Mouse (Mus musculus): ENCODE data around the gene Olfr556. TPM values are rescaled to one million over a fixed set of nuclear protein-coding genes. Genes with fewer than 3 reads are reported as not detected.

The Olfr556 gene
- under 1 TPM in 1 of 2 experiments, not detected in 1; 0.07 TPM for polyA plus RNA-seq (2017; shearing (Covaris generic))

DNA sequence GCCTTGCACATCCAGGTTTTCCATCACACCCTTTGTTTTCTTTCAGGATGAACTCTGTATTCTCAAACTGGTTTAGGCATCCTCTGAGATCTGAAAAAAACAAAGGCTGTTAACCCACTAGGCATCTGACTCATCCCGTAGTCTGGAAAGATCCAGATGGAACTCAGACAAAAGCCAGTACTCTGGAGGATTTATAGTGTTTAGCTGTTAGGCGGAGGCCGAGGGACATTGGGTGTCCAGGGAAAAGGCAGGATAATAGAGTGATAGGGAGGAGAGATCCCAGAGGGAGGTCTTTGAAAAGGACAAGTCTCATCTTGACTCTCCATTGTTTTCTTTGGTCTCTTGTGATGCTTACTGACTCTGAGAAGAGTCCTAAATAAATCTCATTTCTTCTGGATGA, at the start of gene Olfr556:
TSS of gene Olfr556 (plus strand) at position 301 of the 400 bp plus-strand sequence.

DNA sequence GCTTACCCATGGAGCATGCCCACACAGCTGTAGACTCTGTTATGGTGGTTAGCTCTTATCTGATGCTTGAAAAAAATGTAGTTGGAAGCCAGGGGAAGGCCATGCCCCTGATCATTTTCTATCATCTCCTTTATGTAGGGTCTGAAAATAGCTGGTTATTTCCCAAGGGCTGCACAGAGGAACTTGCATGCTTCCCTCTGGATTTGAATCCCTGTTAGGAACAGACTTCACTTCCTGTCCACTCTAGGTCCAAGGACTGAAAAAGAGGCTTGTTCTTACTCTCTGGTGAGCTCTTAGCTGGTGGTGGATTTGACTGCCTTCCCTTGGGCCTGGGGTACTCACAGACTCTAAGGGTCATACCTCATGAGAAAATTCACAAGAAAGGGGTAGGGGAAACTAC, 46.6 kb upstream of the Olfr556 start, which contains the start of gene Olfr553:
TSS of gene Olfr553 (minus strand) at position 101 of the 400 bp plus-strand sequence.

DNA sequence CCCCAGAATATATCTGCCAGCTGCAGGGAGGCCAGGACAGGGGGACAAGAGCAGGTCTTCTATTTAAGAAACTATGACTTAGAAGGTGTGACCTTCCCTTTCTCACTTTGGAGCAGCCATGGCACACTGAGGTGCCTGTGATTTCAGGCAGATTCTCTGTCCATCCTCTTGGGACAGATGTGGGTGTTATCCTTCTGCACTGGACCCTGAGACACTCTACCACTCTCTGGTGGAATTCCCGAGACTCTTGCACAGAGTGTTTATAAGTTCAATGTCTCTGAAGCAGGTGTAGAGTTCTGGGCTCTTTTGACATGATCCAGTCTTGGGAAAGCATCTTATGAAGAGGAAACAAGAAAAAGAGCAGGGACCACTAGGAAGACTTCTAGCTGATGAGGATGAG, 26.6 kb upstream of the Olfr556 start, which contains the start of gene Olfr554:
TSS of gene Olfr554 (plus strand) at position 301 of the 400 bp plus-strand sequence.

DNA sequence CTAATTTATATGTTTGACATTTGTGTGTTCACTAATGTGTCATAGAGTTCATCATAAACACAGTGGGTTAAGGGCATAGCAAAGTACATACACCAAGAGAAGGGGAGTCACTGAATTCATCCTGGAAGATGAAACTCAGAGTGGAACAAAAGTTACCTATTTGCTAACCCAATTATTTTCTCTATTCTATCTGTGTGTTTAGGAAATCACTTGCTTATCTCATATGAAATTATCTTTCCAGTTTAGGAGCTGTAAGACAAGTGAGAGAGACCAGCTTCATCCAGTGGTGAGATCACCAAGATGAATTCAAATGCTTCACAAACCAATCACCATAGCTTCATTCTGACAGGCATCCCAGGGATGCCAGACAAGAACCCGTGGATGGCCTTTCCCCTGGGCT, 6.2 kb upstream of the Olfr556 start, which contains the start of gene Olfr555:
TSS of gene Olfr555 (plus strand) at position 301 of the 400 bp plus-strand sequence.

DNA sequence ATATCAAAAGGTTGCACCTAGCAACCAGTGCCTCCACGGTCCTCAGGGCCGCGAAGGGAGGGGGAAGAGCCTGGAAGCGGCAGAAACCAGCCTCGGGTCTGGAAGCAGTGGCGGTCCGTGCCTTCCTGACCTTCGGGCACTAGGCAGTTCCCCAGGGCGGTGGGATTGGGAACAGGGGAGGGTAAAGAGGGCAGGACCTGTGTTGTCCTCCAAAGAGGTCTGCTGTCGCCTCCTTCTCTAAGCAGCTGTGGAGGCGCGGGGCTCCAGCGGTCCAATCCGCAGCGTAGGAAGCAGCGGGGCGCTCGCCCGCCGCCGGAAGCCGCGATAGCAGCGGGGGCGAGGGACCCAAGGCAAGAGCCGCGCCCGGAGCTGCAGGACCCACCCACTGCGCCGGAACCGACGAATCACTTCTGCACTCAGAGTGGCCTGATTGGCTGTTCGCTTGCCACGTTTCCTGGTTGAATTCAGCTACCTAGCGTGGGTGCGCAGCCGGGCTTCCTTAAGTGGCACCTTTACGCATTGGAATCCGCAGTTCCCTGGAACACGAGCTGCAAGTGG, 22.3 kb downstream of the Olfr556 start, which contains the start of gene Trim68:
TSS of gene Trim68 (minus strand) at position 384 of the 558 bp plus-strand sequence.

DNA sequence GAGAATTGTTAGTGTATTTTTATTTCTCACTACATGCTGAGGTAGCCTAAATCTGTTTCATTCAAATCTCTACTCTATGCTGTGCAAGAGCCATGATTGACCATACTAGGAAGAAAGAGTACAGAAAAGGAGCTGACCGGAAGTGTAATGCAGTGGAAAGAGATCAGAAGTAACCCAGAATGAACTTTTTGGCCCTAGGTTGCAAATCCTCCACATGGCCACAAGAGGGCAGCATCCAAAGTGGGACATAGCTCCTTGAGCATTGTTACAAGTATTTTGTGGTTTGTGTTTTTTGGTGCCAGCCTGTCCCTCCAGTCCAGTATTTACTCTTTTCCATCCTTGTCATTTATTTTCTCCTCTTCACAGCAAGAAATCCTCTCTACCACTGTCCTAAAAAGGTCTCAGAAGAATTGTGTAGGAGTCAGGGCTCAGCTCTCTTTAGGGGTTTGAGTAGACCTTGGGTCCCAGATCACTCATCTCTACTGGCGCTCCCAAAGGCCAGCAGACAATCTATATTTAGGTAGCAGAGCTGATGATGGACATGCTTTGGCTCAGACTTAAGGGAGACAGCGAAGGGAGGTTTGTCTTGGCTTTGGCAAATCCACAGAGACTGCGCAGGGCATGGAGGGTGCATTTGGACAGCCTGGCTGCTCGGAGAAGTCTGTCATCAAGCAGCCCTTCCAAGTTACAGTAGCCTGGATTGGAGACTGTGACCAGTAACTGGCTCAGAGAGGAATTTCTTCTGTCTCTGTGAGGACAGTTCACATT, 30.8 kb downstream of the Olfr556 start, which contains the start of gene Olfr557:
TSS of gene Olfr557 (plus strand) at position 553 of the 768 bp plus-strand sequence.

DNA sequence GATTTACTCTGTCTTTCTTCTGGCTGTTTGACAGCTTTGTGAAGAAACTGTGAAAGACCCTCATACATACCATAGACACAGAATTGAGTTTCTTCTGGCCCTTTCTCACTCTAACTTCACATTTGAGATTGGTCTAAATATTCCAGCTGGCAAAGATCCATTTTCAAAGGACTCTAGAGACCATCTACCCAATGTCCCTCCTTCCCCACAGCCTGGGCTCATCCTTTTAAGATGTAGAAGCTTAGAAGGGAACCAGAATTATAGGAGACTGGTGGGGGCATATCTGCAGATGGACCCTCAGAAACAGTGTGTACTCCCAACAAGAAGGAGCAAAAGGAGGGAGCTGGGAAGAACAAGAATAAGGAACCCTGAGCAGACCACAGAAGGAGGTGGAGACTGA, 37.2 kb downstream of the Olfr556 start, which contains the start of gene Olfr558:
TSS of gene Olfr558 (plus strand) at position 301 of the 400 bp plus-strand sequence.

DNA sequence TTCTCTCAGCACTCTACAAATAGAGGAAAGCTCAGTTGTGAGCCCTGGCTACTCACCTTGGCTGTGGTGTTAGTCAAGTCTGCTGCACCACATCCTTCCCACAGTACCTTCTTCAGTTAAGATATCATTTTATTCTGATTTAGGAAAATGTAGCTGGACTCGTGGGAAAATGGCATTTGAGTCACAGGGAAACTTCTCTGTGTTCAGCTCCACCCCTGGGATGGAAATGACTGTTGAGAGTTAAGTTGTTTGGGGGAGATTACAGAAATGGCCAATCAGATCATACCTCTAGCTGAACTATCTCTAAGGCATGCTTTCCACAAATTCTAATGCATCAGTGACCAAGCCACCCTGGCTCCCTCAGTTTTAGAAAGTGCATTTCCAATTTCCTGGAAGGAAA, 54.3 kb downstream of the Olfr556 start, which contains the start of gene Olfr33:
TSS of gene Olfr33 (minus strand) at position 101 of the 400 bp plus-strand sequence.

Other genes with a start within 250 kb of the Olfr556 start
- gene Rrm1, start 223.2 kb upstream of the Olfr556 start, polyA plus RNA-seq (2017; shearing (Covaris generic)), result 10 to 100 TPM; 51.7 to 53.1 TPM
- gene Olfr543, start 183.2 kb upstream of the Olfr556 start, polyA plus RNA-seq (2017; shearing (Covaris generic)), result under 1 TPM in 1 of 2 experiments, not detected in 1; 0.12 TPM
- gene Olfr544, start 176.6 kb upstream of the Olfr556 start, polyA plus RNA-seq (2017; shearing (Covaris generic)), result under 1 TPM in 1 of 2 experiments, not detected in 1; 0.84 TPM
- gene Olfr545, start 165.3 kb upstream of the Olfr556 start, polyA plus RNA-seq (2017; shearing (Covaris generic)), result under 1 TPM in 1 of 2 experiments, not detected in 1; 0.41 TPM
- not detected for gene Olfr547, start 130.2 kb upstream of the Olfr556 start, polyA plus RNA-seq (2017; shearing (Covaris generic))
- not detected for gene Olfr548-ps1, start 124.0 kb upstream of the Olfr556 start, polyA plus RNA-seq (2017; shearing (Covaris generic))
- gene Olfr549, start 115.0 kb upstream of the Olfr556 start, polyA plus RNA-seq (2017; shearing (Covaris generic)), result not detected
- 100 to 1,000 TPM in 1 of 2 experiments, 10 to 100 TPM in 1; 88.3 to 105 TPM for gene Trim21, start 99.4 kb upstream of the Olfr556 start, polyA plus RNA-seq (2017; shearing (Covaris generic))
- gene Olfr550, start 93.5 kb upstream of the Olfr556 start, polyA plus RNA-seq (2017; shearing (Covaris generic)), result not detected
- gene Olfr551, start 73.0 kb upstream of the Olfr556 start, polyA plus RNA-seq (2017; shearing (Covaris generic)), result not detected
- gene Olfr552, start 67.1 kb upstream of the Olfr556 start, polyA plus RNA-seq (2017; shearing (Covaris generic)), result under 1 TPM in 1 of 2 experiments, not detected in 1; 0.04 TPM
- gene Olfr553, start 46.7 kb upstream of the Olfr556 start, polyA plus RNA-seq (2017; shearing (Covaris generic)), result under 1 TPM in 1 of 2 experiments, not detected in 1; 0.41 TPM
- gene Olfr554, start 26.5 kb upstream of the Olfr556 start, polyA plus RNA-seq (2017; shearing (Covaris generic)), result under 1 TPM in 1 of 2 experiments, not detected in 1; 0.45 TPM
- not detected for gene Olfr555, start 6.1 kb upstream of the Olfr556 start, polyA plus RNA-seq (2017; shearing (Covaris generic))
- 1 to 10 TPM; 8.6 to 9.5 TPM for gene Trim68, start 22.4 kb downstream of the Olfr556 start, polyA plus RNA-seq (2017; shearing (Covaris generic))
- gene Olfr557, start 31.0 kb downstream of the Olfr556 start, polyA plus RNA-seq (2017; shearing (Covaris generic)), result not detected
- not detected for gene Olfr558, start 37.3 kb downstream of the Olfr556 start, polyA plus RNA-seq (2017; shearing (Covaris generic))
- gene Olfr33, start 54.2 kb downstream of the Olfr556 start, polyA plus RNA-seq (2017; shearing (Covaris generic)), result not detected
- not detected for gene Olfr559, start 62.6 kb downstream of the Olfr556 start, polyA plus RNA-seq (2017; shearing (Covaris generic))
- gene Olfr560, start 94.5 kb downstream of the Olfr556 start, polyA plus RNA-seq (2017; shearing (Covaris generic)), result not detected
- gene Olfr78, start 94.6 kb downstream of the Olfr556 start, polyA plus RNA-seq (2017; shearing (Covaris generic)), result under 1 TPM in 1 of 2 experiments, not detected in 1; 0.14 TPM
- not detected for gene Olfr561, start 106.3 kb downstream of the Olfr556 start, polyA plus RNA-seq (2017; shearing (Covaris generic))
- not detected for gene Olfr564, start 138.6 kb downstream of the Olfr556 start, polyA plus RNA-seq (2017; shearing (Covaris generic))
- not detected for gene Olfr566, start 193.9 kb downstream of the Olfr556 start, polyA plus RNA-seq (2017; shearing (Covaris generic))
- under 1 TPM in 1 of 2 experiments, not detected in 1; 0.29 TPM for gene Olfr568, start 212.2 kb downstream of the Olfr556 start, polyA plus RNA-seq (2017; shearing (Covaris generic))
- gene Olfr569, start 226.0 kb downstream of the Olfr556 start, polyA plus RNA-seq (2017; shearing (Covaris generic)), result under 1 TPM in 1 of 2 experiments, not detected in 1; 0.42 TPM
- gene Olfr570, start 229.7 kb downstream of the Olfr556 start, polyA plus RNA-seq (2017; shearing (Covaris generic)), result under 1 TPM in 1 of 2 experiments, not detected in 1; 0.12 TPM

Measured in activated CD4-positive, CD25-positive, alpha-beta regulatory T cell (primary cell).